Mouse (Mus musculus) thymus, adult 2 months (tissue): Measurements from ENCODE around the gene Car14. TPM values are rescaled to one million over a fixed set of nuclear protein-coding genes. Genes with fewer than 3 reads are reported as not detected.
"Not testable (repeated sequence)": the region's sequence is repeated elsewhere in the genome, so short reads cannot be mapped to it uniquely, and the experiment has no call there.

Experiments used
- DNase-seq: peaks from one replicate; pipeline ENCODE4 v3.0.0; 2021
- H3K27ac ChIP-seq: fragments of 200-500 bp; 2 replicates; pipeline ENCODE4 v1.5.1; 2012; ENCODE audit warnings: low read length, control low read depth; ENCODE audit not compliant: control insufficient read depth, insufficient read depth
- H3K27me3 ChIP-seq: fragments of 200-500 bp; 2 replicates; pipeline ENCODE4 v1.6.1; 2012; ENCODE audit warnings: mild to moderate bottlenecking, low read length, moderate library complexity, mixed read lengths; ENCODE audit not compliant: control insufficient read depth, insufficient read depth
- H3K36me3 ChIP-seq: fragments of 200-500 bp; 2 replicates; pipeline ENCODE4 v1.6.1; 2012; ENCODE audit warnings: mild to moderate bottlenecking, low read length, moderate library complexity; ENCODE audit not compliant: control insufficient read depth, insufficient read depth
- H3K4me1 ChIP-seq: fragments of 200-500 bp; replicated peaks from 2 replicates; pipeline ENCODE4 v1.6.1; 2012; ENCODE audit warnings: low read length; ENCODE audit not compliant: control insufficient read depth, insufficient read depth
- H3K4me3 ChIP-seq: fragments of 200-500 bp; 2 replicates; pipeline ENCODE4 v1.5.1; 2012; ENCODE audit warnings: mild to moderate bottlenecking, low read length, control low read depth, moderate library complexity; ENCODE audit not compliant: control insufficient read depth, insufficient read depth
- CTCF ChIP-seq: fragments of 200-500 bp; IDR thresholded peaks from 2 replicates; pipeline ENCODE4 v1.5.1; 2012; ENCODE audit warnings: mild to moderate bottlenecking, control low read depth, low read length, moderate library complexity, borderline replicate concordance; ENCODE audit not compliant: control insufficient read depth, poor library complexity, insufficient read depth; ENCODE audit errors: extremely low read depth
- POLR2A ChIP-seq: fragments of 200-500 bp; IDR thresholded peaks from 2 replicates; pipeline ENCODE4 v1.6.1; 2012; ENCODE audit warnings: mild to moderate bottlenecking, low read length, control low read depth, moderate library complexity; ENCODE audit not compliant: control insufficient read depth, poor library complexity, insufficient read depth; ENCODE audit errors: extremely low read depth
- WGBS: fragments of 180-500 bp; shearing (Covaris S2); methylation state at CpG from one replicate; pipeline ENCODE4 v1.1.7; 2018; 5-methylcytosine and 5-hydroxymethylcytosine counted together
- polyA plus RNA-seq: library from polyadenylated mRNA; depleted of rRNA; stranded (reverse); fragments of >200 nt; gene quantifications from 2 replicates; pipeline ENCODE4 v1.2.3, GENCODE M21; 2012

The Car14 gene
- polyA plus RNA-seq, 1 experiment: 13.0 TPM

DNA sequence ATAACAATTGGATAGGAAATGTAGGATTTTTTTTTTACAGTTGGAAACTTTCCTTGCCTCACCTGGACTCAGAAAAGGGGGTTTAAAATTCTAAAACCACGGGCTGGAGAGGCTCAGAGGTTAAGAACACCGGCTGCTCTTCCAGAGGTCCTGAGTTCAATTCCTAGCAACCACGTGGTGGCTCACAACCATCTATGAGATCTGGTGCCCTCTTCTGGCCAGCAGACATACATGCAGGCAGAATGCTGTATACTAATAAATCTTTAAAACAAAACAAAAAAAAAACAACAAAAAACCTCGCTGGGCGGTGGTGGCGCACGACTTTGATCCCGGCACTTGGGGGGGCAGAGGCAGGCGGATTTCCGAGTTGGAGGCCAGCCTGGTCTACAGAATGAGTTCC lies 43.3 kb downstream of the Car14 start:
- DNase-seq: peak; percentile 34
- TF ChIP-seq CTCF (0 out of 2 replicates have a peak, but pooled peaks have one; percentile 12), POLR2A (no peak)
- WGBS: 86% methylated on average over 10 of the region's 10 CpGs

DNA sequence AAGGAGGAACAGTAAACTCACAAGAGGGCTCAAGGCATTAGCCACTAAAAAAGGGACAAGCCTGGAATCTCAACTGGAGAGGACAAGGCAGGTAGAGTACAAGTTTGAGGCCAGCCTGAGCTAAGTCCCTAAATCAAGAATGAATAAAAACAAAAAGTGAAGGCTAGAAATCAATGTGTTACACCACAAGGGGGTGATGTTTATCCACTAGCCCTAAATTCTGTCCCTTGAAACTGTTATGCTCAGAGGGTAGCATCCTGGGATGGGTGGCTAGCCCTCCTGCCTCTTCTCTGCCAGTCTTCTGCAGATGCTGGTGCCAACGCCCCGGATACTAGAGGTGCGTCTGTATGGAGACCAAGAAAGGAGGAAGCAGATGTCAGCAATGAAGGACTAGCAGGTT lies 44.2 kb downstream of the Car14 start:
- WGBS: 87% methylated on average over 3 of the region's 3 CpGs
- no peaks in the 10 kb centered on the region for H3K27me3 ChIP-seq
- TF ChIP-seq POLR2A (no peak), CTCF (no peak)
- no peaks in the 10 kb centered on the region for H3K4me1 ChIP-seq
- no peak overlapping the region for H3K4me3 ChIP-seq
- DNase-seq: no peak
- peaks cover 5% of the 10 kb centered on the region; the same call in 1 of the 2 replicates for H3K36me3 ChIP-seq
- H3K27ac ChIP-seq: no peak overlapping the region

More for the DNA sequence above, 43.3 kb downstream of the Car14 start:
- no peaks in the 10 kb centered on the region for H3K27me3 ChIP-seq
- no peaks in the 10 kb centered on the region for H3K4me1 ChIP-seq
- no peak overlapping the region for H3K4me3 ChIP-seq
- no peak overlapping the region for H3K27ac ChIP-seq
- H3K36me3 ChIP-seq: peaks cover 5% of the 10 kb centered on the region; the same call in 1 of the 2 replicates

DNA sequence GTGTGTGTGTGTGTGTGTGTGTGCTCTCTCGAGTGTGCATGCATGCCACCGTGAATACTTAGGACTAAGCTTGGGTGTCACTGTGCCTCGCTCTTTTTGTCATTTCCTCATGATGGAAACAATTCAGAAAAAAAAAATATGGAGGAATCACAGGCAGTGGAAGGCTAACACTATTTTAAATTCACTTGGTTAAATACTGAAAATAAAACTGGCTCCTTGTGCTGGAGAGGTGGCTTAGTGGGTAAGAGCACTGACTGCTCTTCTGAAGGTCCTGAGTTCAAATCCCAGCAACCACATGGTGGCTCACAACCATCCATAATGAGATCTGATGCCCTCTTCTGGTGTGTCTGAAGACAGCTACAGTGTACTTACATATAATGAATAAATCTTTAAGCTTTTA lies 46.2 kb downstream of the Car14 start:
- H3K36me3 ChIP-seq, H3K27ac ChIP-seq, H3K27me3 ChIP-seq, DNase-seq, H3K4me3 ChIP-seq, H3K4me1 ChIP-seq: not testable (repeated sequence)
- WGBS: 88% methylated on average over 3 of the region's 3 CpGs

DNA sequence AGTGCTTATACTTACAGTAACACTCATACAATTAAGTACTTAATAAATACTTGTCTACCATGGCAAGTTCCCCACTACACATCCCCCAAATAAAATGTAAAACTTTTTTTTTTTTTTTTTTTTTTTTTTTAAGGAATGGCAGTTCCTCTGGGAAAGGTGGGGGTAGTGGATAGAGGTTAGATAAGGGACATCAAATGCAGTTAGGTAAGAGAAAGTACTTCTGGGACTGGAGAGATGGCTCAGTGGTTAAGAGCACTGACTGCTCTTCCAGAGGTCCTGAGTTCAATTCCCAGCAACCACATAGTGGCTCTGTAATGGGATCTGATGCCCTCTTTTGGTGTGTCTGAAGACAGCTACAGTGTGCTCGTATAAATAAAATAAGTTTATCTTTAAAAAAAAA lies 47.4 kb downstream of the Car14 start:
- not testable (repeated sequence) for DNase-seq, H3K27ac ChIP-seq, H3K4me3 ChIP-seq, H3K27me3 ChIP-seq, H3K4me1 ChIP-seq, H3K36me3 ChIP-seq
- 97% methylated on average over 1 of the region's 1 CpGs for WGBS

DNA sequence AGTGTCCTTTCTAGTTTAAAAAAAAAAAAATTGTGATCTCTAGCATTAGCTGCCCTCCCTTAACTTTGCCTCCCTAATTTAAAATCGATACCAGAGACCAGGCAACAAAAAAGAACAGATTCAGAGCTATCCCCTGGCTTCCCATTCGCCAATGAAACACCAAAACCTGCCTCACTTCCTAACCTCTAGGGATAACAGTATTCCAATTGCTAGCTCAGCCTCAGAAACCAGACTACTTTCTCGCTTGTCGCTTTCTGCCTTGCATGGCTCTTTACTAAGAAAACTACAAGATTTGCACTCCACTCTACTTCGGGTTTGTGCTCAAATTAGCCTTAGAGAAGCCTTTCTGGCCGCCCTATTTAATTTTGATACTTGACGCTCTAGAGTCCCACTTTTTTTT lies 48.4 kb downstream of the Car14 start:
- Histone ChIP-seq H3K27ac (no peak overlapping the region), H3K27me3 (no peaks in the 10 kb centered on the region), H3K4me3 (peak overlapping the region; percentile 65), H3K36me3 (peaks cover 15% of the 10 kb centered on the region), H3K4me1 (no peaks in the 10 kb centered on the region)
- TF ChIP-seq POLR2A (no peak), CTCF (no peak)
- DNase-seq: no peak
- 43% methylated on average over 7 of the region's 7 CpGs for WGBS

DNA sequence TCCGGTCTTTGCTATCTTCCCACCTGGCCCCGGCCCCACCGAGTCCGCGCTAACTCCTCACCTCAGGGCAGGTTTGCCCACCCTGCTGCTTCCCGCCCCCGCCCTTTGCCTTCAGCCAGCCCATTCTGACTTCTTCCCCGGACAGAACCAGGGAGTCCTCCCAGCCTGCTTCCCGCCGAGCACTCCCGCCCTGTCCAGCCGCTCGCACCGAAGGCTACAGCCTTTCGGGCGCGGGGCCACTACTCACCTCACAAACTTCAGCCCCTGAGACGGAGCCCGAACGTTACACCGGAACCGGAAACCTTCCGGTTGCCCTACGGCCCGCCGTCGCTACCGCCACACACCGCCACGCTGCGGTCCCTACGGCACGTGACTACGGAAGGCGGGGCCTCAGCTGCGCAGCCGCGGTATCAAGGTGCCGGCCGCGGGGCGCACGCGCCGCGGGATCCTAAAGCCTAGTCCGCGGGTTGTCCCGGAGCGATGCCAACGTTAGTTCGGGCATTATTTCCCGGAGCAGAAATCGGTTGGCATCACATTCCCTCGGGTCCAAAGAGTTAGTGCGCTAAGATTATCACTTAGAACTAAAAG lies 48.9 kb downstream of the Car14 start, which contains the start of gene Prpf3:
Prpf3 (minus strand) TSS at position 384 of the 588 bp plus-strand sequence.
- Histone ChIP-seq H3K27ac (peak within 1 kb of the TSS; percentile 4; the same call in 1 of the 2 replicates), H3K36me3 (peaks cover 20% of the 10 kb centered on the region), H3K27me3 (no peaks in the 10 kb centered on the region), H3K4me1 (no peaks in the 10 kb centered on the region), H3K4me3 (peak within 1 kb of the TSS; percentile 65)
- TF ChIP-seq POLR2A (peak; percentile 91), CTCF (peak; percentile 56; the same call in 1 of the 2 replicates)
- under 1% methylated on average over 56 of the region's 56 CpGs for whole genome bisulfite sequencing
- peak; percentile 97 for DNase-seq

DNA sequence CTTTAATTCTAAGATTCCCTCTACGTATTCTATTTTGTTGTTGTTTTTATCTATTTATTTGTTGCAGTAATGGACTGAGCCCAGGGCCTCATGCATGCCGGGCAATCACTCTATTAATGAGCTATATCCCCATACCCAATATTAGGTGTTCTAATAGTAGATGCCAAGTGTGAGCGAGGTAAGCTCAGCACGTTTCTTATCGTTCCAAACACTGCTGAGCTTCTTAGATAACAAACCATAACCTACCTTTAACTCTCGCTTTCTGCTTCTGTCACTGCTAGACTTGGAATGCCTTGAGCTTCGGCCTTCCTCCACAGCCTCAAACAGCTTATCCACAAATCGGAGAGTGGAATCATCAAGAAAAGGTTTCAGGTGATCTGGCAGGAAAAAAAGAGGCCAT lies 53.2 kb downstream of the Car14 start:
- TF ChIP-seq CTCF (no peak), POLR2A (no peak)

More for the DNA sequence above, 53.2 kb downstream of the Car14 start:
- Histone ChIP-seq H3K27me3 (no peaks in the 10 kb centered on the region), H3K4me3 (no peak overlapping the region), H3K27ac (no peak overlapping the region), H3K36me3 (peaks cover 63% of the 10 kb centered on the region), H3K4me1 (no peaks in the 10 kb centered on the region)
- 98% methylated on average over 8 of the region's 8 CpGs for whole genome bisulfite sequencing
- DNase-seq: no peak
